Mouse (Mus musculus) adrenal gland, postnatal 10 days (tissue): ENCODE data around the gene Kxd1. TPM values are rescaled to one million over a fixed set of nuclear protein-coding genes. Genes with fewer than 3 reads are reported as not detected.
A peak's percentile ranks its signal among the peaks of the same experiment; 100 is the strongest.

ENCODE experiments used
- DNase-seq: peaks from one replicate; pipeline ENCODE4 v3.0.0; 2021; ENCODE audit warnings: mixed read lengths
- total RNA-seq, 2 experiments: library from RNA; stranded (reverse); gene quantifications; 2 replicates each; pipeline ENCODE4 v1.2.3; 2021

The Kxd1 gene
- total RNA-seq, 2 experiments from 2014 or later = 84.0 to 97.4 TPM

- no peak for DNase-seq
These were observed 60.5 kb downstream of the Kxd1 start for GRCm38 (mm10) chr8:70467229-70467725.

DNA sequence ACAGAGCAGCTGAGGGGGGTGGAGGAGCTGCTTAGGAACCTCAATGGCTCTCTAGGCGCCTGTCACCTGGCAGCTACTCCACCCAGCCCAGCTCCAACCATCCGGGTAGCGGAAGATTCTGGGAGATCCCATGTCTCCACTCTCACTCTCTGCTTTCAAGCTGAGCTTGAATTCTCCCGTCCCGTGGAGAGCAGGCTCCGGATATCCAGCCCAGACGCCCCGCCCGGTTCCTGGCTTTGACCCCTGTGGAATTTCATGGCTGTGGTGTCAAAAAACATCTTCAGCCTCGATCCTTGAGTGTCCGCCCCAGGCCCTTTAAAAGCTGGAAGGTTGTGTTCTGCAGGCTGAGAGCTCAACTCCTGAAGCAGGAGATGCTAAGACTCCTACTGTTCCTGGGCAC lies 61.0 kb downstream of the Kxd1 start:
- peak; percentile 35 for DNase-seq

GRCm38 (mm10) chr8:70466305-70466704 lies 61.5 kb downstream of the Kxd1 start:
- DNase-seq = no peak

DNA sequence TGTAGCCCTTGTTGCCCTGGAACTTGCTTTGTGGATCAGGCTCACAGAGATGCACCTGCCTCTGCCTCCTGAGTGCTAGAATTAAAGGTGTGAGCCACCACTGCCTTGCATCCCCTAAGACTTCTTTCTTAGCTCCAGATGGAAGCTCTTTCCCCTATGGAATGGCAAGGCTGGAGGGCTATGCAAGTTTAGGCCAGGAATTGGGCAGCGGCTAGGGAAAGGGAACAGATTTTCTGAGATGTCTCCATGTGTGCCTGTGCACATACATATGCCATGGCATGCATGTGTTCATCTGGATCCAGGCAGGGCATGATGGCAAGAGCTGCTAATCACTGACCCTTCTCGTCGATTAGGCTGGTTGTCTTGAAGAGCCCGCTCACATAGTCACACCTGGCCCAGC lies 62.1 kb downstream of the Kxd1 start:
- no peak for DNase-seq

GRCm38 (mm10) chr8:70464162-70464561 lies 63.6 kb downstream of the Kxd1 start:
- no peak for DNase-seq

- peak; percentile 66 for DNase-seq
These were observed 64.5 kb downstream of the Kxd1 start for GRCm38 (mm10) chr8:70463306-70463705.

- DNase-seq = no peak
These were observed 65.3 kb downstream of the Kxd1 start for GRCm38 (mm10) chr8:70462516-70462813.

DNA sequence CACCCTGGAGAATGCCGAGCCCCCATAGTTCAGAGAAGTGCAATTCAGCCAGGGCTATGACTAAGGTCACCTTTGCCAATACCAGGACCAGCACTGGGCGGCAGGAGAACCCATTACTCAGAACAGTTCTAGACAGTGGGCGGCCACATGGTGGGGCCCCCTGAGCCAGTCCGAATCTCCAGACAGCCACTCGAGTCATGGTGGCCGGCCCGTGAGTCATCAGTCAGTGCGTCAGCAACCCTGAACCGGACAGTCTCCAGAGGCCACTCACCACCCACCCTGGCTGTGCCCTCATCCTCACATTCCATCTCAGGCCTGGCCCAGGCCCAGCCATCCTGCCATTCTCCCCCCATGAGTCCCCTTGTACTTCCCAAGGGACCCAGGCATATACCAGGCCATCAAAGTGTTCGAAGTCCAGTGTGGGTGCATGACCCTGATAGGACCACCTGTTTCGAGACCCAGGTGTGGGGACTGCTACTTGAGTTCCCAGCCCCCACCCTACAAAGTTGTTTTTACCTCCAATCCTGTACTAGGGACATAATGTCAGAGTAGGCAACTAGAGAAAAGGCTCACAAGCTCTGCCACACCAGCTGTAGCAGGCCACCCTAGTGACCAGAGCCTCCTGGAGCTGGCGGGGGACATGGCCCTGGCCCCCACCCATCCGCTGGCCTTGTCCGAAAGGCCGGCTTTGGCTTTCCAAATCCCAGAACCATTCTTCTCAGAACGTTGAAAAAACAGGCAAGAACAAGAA lies 65.8 kb downstream of the Kxd1 start:
- DNase-seq = peak; percentile 77

GRCm38 (mm10) chr8:70460606-70461005 lies 67.2 kb downstream of the Kxd1 start:
- no peak for DNase-seq

- DNase-seq = peak; percentile 50
These were observed 67.6 kb downstream of the Kxd1 start for GRCm38 (mm10) chr8:70460199-70460598.

DNA sequence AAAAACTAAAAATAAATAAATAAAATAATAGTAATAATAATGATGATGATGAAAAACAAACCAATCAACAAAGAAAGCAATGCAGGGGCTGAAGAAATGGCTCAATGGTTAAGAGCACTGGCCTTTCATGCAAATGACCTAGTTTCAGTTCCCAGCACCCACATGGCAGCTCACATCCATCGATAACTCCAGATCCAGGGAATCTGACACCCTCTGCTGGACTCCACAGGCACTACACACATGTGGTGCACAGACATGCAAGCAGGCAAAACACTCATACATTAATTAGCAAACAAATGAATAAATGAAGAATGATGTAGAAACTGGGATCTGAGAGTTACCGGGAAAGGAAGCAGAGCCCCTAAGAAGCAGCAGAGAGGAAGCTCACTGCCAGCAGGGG lies 68.1 kb downstream of the Kxd1 start:
- DNase-seq = no peak

DNA sequence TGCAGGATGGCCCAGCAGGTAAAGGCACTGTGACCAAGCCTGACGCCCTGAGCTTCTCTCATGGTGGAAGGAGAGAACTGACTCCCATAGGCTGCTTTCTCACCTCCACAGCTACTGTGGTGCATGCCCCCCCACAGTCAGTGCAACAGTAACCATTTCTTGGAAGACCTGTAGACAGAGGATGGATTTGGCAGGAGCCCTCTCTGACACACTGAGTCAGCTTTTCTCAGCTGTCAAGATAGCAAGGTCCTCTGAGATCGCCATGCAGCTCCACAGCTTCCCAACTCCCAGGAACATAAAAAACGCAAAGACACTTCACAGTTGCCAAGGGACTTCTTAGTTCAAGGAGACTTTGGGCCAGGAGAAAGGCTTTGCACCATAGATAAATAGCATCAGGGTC lies 69.3 kb downstream of the Kxd1 start:
- peak; percentile 33 for DNase-seq

Other genes starting within 250 kb of the Kxd1 start
- 10 to 100 TPM; 23.8 to 33.3 TPM for gene Homer3, start 245.1 kb downstream of the Kxd1 start, total RNA-seq
- gene Ddx49, start 225.5 kb downstream of the Kxd1 start, total RNA-seq = 10 to 100 TPM; 63.4 to 67.7 TPM
- gene Cope, start 225.4 kb downstream of the Kxd1 start, total RNA-seq = 100 to 1,000 TPM; 203 to 216 TPM
- 1 to 10 TPM; 2.3 to 3.7 TPM for gene Cers1, start 212.2 kb downstream of the Kxd1 start, total RNA-seq
- 1 to 10 TPM in 1 of 2 experiments, under 1 TPM in 1; 0.88 to 1.2 TPM for gene Gdf1, start 198.1 kb downstream of the Kxd1 start, total RNA-seq
- gene Upf1, start 174.7 kb downstream of the Kxd1 start, total RNA-seq = 10 to 100 TPM; 49.1 to 51.4 TPM
- gene Comp, start 154.4 kb downstream of the Kxd1 start, total RNA-seq = 1 to 10 TPM in 1 of 2 experiments, under 1 TPM in 1; 0.97 to 2.0 TPM
- gene Crtc1, start 88.4 kb downstream of the Kxd1 start, total RNA-seq = 10 to 100 TPM; 14.1 to 19.4 TPM
- gene Klhl26, start 51.0 kb downstream of the Kxd1 start, total RNA-seq = 10 to 100 TPM; 14.0 to 15.1 TPM
- gene Tmem59l, start 40.6 kb downstream of the Kxd1 start, total RNA-seq = 1 to 10 TPM; 2.9 to 4.5 TPM
- under 1 TPM; 0.21 to 0.42 TPM for gene Crlf1, start 34.8 kb downstream of the Kxd1 start, total RNA-seq
- 100 to 1,000 TPM; 121 to 130 TPM for gene Rex1bd, start 21.2 kb downstream of the Kxd1 start, total RNA-seq
- gene Uba52, start 17.2 kb downstream of the Kxd1 start, total RNA-seq = 1,000 to 10,000 TPM; 1,751 to 1,916 TPM
- gene Fkbp8, start 232 bp downstream of the Kxd1 start, total RNA-seq = 100 to 1,000 TPM; 226 to 250 TPM
- 10 to 100 TPM; 22.2 to 26.3 TPM for gene Ell, start 11.5 kb upstream of the Kxd1 start, total RNA-seq
- gene Isyna1, start 66.4 kb upstream of the Kxd1 start, total RNA-seq = 10 to 100 TPM; 59.4 to 59.8 TPM
- 10 to 100 TPM; 92.0 to 96.9 TPM for gene Ssbp4, start 80.9 kb upstream of the Kxd1 start, total RNA-seq
- 1 to 10 TPM; 3.3 to 3.6 TPM for gene Lrrc25, start 88.2 kb upstream of the Kxd1 start, total RNA-seq
- gene Gdf15, start 104.5 kb upstream of the Kxd1 start, total RNA-seq = 1 to 10 TPM in 1 of 2 experiments, under 1 TPM in 1; 0.79 to 1.7 TPM
- gene Pgpep1, start 132.4 kb upstream of the Kxd1 start, total RNA-seq = 10 to 100 TPM; 65.7 to 80.6 TPM
- gene Lsm4, start 145.3 kb upstream of the Kxd1 start, total RNA-seq = 10 to 100 TPM; 91.5 to 94.7 TPM
- 100 to 1,000 TPM; 149 to 185 TPM for gene Jund, start 171.0 kb upstream of the Kxd1 start, total RNA-seq
- under 1 TPM; 0.15 to 0.30 TPM for gene Iqcn, start 175.5 kb upstream of the Kxd1 start, total RNA-seq
- gene Gm3336, start 190.6 kb upstream of the Kxd1 start, total RNA-seq = not detected
- 1 to 10 TPM; 2.4 to 2.8 TPM for gene Pde4c, start 195.8 kb upstream of the Kxd1 start, total RNA-seq
- gene Rab3a, start 226.7 kb upstream of the Kxd1 start, total RNA-seq = 10 to 100 TPM; 53.3 to 53.9 TPM
- gene Mpv17l2, start 233.0 kb upstream of the Kxd1 start, total RNA-seq = 100 to 1,000 TPM in 1 of 2 experiments, 10 to 100 TPM in 1; 92.9 to 106 TPM
- 10 to 100 TPM; 37.7 to 46.4 TPM for gene Pik3r2, start 248.8 kb upstream of the Kxd1 start, total RNA-seq